Mouse (Mus musculus): ENCODE results near the gene Tpcn1. TPM values are rescaled to one million over a fixed set of nuclear protein-coding genes. Genes with fewer than 3 reads are reported as not detected.

Gene Tpcn1
- polyA plus RNA-seq, 1 experiment: 40.0 TPM

DNA sequence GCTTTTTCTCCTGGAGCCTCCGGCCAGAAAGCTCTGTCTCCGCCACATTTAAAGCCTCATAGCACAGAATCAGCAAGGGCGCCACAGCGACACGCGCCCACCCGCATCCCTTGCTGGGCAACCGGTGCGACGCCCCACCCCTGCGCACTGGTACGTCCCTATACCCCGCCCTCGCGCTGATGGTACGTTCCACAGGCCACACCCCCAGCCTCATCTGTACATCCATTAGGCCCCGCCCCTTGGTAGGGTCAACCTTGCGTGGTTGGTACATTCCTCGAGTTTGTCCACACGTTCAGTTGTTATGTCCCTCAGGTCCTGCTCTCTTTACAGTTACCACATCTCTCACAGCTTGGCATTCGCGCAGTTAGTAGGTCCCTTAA lies 24.0 kb upstream of the Tpcn1 start, which contains the start of the genes Rita1 and Ddx54:
Gene Rita1, minus strand, starts transcription at position 148 of the 380 bp plus-strand sequence.
Gene Ddx54, plus strand, starts transcription at position 298 of the 380 bp plus-strand sequence.
- peak; percentile 86 for TF ChIP-seq POLR2A (IDR thresholded peaks at IDR 0.05; ENCODE audit: extremely low read depth, insufficient read depth, low read length)
- TF ChIP-seq CTCF (IDR thresholded peaks at IDR 0.05; ENCODE audit: extremely low read depth, insufficient read depth, low read length): no peak
- Histone ChIP-seq H3K27ac (ENCODE audit: insufficient read depth, low read length) (peak within 1 kb of the TSS; percentile 95), H3K4me1 (ENCODE audit: control insufficient read depth, insufficient read depth, low read length) (peaks cover 2% of the 10 kb centered on the region; the same call in 1 of the 2 replicates), H3K4me3 (ENCODE audit: insufficient read depth, low read length) (peak within 1 kb of the TSS; percentile 46)

DNA sequence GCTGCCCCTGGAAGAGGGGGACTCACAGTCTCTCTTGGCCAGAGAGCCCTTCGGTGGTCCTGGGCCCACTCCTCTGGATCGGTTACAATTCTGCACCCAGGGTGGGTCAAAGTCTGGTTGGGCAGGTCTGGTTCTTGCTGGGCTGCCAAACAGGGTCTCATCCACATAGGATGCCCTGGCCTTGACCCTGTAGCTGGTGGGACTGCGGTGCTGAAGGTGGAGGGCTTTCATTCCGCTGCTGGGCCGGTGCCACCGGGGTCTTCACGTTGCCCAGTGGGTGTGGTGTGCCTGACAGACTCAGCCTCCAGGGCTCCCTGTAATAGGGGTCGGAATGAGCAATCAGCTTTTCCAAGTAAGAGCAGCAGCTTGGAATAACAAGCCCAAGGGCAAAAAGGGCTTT lies 22.9 kb upstream of the Tpcn1 start:
- TF ChIP-seq POLR2A (IDR thresholded peaks at IDR 0.05; ENCODE audit: extremely low read depth, insufficient read depth, low read length): no peak
- no peak for TF ChIP-seq CTCF (IDR thresholded peaks at IDR 0.05; ENCODE audit: extremely low read depth, insufficient read depth, low read length)
- Histone ChIP-seq H3K4me3 (ENCODE audit: insufficient read depth, low read length) (peak overlapping the region; percentile 46), H3K4me1 (ENCODE audit: control insufficient read depth, insufficient read depth, low read length) (peaks cover 2% of the 10 kb centered on the region; the same call in 1 of the 2 replicates), H3K27ac (ENCODE audit: insufficient read depth, low read length) (no peak overlapping the region)

GRCm38 (mm10) chr5:120610906-120611305 lies 22.4 kb upstream of the Tpcn1 start:
- TF ChIP-seq POLR2A (IDR thresholded peaks at IDR 0.05; ENCODE audit: extremely low read depth, insufficient read depth, low read length) (no peak), CTCF (IDR thresholded peaks at IDR 0.05; ENCODE audit: extremely low read depth, insufficient read depth, low read length) (no peak)
- Histone ChIP-seq H3K4me3 (ENCODE audit: insufficient read depth, low read length) (peak overlapping the region; percentile 46; the same call in 1 of the 2 replicates), H3K27ac (ENCODE audit: insufficient read depth, low read length) (no peak overlapping the region), H3K4me1 (ENCODE audit: control insufficient read depth, insufficient read depth, low read length) (peaks cover 2% of the 10 kb centered on the region; the same call in 1 of the 2 replicates)

DNA sequence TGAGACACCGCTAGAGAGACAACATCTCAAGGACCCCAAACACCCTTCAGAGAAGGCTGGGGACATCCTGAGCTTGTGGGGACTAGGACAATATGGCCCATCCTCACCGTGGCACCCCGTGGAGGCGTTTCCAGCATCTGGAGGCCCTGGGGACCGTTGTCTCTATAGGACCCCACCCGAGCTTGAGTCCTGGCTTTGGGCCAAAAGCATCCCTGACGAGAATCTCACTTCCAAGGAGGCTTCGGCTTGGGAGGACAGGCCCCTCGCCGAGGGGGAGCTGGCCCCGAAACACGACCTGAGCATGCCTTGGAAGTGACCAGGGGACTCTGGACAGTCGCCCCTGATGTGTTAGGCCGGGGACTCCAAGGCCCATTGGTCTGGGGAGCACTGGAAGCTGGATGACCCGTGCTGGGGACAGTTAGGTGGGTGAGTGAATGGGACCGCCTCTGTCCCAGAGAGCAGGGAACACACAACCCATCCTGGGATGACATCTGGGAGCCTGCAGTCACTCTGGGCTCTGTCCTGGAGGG lies 20.8 kb upstream of the Tpcn1 start:
- Histone ChIP-seq H3K4me1 (ENCODE audit: control insufficient read depth, insufficient read depth, low read length) (peaks cover 2% of the 10 kb centered on the region; the same call in 1 of the 2 replicates), H3K27ac (ENCODE audit: insufficient read depth, low read length) (no peak overlapping the region), H3K4me3 (ENCODE audit: insufficient read depth, low read length) (no peak overlapping the region)
- no peak for TF ChIP-seq POLR2A (IDR thresholded peaks at IDR 0.05; ENCODE audit: extremely low read depth, insufficient read depth, low read length)
- TF ChIP-seq CTCF (IDR thresholded peaks at IDR 0.05; ENCODE audit: extremely low read depth, insufficient read depth, low read length): no peak

DNA sequence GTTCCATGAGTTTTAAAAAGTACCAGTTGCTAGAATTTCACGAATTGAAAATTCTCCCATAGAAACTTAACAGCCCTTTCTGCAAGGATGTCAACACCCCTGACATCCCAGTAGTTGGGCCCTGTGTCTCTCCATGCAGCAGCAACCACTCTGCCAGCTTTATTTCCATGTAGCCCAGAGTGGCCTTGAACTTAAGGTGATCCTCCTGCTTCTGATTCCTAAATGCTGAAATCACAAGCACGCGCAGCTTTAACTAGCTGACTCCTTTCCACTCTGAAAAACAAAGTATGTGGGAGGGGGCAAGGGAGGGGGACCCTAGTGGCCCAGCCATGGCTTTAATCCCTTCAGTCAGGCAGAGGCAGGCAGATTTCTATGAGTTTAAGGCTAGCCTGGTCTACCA lies 18.9 kb upstream of the Tpcn1 start:
- TF ChIP-seq POLR2A (IDR thresholded peaks at IDR 0.05; ENCODE audit: extremely low read depth, insufficient read depth, low read length) (no peak), CTCF (IDR thresholded peaks at IDR 0.05; ENCODE audit: extremely low read depth, insufficient read depth, low read length) (no peak)
- H3K27ac ChIP-seq (ENCODE audit: insufficient read depth, low read length): no peak overlapping the region

DNA sequence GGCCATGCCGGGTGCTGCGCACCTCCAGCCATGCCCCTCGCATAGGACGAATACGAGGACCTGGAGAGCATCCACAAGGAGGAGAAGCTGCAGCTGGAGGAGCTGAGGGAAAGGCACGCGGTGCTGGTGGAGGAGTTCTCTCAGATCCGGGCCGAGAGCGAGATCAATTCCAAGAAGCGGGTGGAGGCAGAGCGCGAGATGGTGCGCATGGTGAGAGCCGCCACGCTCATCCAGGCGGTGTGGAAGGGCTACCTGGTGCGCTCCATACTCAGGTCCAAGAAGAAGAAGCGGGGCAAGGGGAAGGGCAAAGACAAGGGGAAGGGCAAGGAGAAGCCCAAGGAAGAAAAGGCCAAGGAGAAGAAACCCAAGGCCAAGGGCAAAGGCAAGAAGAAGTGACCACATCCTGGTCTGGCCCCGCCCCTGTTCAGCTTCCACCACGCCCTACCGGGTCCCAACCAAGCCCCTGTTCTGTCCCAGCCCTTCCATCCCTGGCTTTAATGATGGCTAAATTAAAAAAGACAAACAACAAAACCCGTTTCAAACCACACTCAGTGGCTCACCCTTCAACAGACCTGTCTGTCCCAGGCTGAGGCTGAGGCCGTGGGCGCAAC lies 18.2 kb upstream of the Tpcn1 start:
- TF ChIP-seq CTCF (IDR thresholded peaks at IDR 0.05; ENCODE audit: extremely low read depth, insufficient read depth, low read length) (no peak), POLR2A (IDR thresholded peaks at IDR 0.05; ENCODE audit: extremely low read depth, insufficient read depth, low read length) (no peak)

More for the DNA sequence above, 18.9 kb upstream of the Tpcn1 start:
- Histone ChIP-seq H3K4me1 (ENCODE audit: control insufficient read depth, insufficient read depth, low read length) (peaks cover 2% of the 10 kb centered on the region; the same call in 1 of the 2 replicates), H3K4me3 (ENCODE audit: insufficient read depth, low read length) (no peak overlapping the region)

DNA sequence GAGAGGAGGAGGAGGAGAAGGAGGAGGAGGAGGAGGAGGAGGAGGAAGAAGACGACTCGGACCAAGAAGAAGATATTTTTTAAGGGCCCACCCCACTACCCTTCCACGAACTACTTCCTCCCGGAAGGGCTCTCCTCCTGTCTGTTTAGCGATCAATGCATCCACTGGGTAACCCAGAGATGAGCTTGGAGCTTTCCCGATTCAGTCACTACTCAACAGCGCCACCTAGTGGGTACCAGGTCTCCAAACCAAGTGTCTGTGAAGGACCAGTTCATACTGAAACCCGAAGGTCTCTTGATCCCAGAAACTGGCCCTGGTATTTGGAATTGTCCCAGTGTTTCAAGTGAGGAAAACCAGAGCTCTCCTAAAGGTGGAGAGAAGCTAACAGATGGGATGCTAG lies 17.2 kb upstream of the Tpcn1 start:
- Histone ChIP-seq H3K4me1 (ENCODE audit: control insufficient read depth, insufficient read depth, low read length) (no peaks in the 10 kb centered on the region), H3K4me3 (ENCODE audit: insufficient read depth, low read length) (peak overlapping the region; percentile 34; the same call in 1 of the 2 replicates), H3K27ac (ENCODE audit: insufficient read depth, low read length) (no peak overlapping the region)
- TF ChIP-seq CTCF (IDR thresholded peaks at IDR 0.05; ENCODE audit: extremely low read depth, insufficient read depth, low read length): peak; percentile 94
- peak; percentile 54 for TF ChIP-seq POLR2A (IDR thresholded peaks at IDR 0.05; ENCODE audit: extremely low read depth, insufficient read depth, low read length)

More for the DNA sequence above, 18.2 kb upstream of the Tpcn1 start:
- no peak overlapping the region for H3K4me3 ChIP-seq (ENCODE audit: insufficient read depth, low read length)
- H3K27ac ChIP-seq (ENCODE audit: insufficient read depth, low read length): no peak overlapping the region
- peaks cover 2% of the 10 kb centered on the region; the same call in 1 of the 2 replicates for H3K4me1 ChIP-seq (ENCODE audit: control insufficient read depth, insufficient read depth, low read length)

DNA sequence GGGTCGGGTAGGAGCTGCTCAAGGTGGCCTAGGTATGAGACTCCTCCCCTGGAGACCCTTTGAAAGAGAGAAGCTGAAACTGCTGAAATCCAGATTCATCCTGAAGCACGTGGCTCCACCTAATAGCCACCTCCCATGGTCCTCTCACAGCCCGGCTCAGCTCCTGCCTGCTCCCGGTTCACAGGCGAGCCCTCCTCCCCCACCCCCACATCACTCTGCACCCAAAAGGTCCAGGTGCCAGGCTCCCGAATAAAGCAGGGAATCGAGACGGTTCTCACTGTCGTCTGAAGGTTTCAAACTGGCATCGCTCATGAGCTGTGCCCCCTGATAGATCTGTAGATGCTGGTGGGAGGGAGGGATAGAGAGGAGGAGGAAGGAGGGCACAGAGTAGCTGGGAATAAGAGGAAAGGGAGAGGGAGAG lies 16.8 kb upstream of the Tpcn1 start:
- peak overlapping the region; percentile 34 for H3K4me3 ChIP-seq (ENCODE audit: insufficient read depth, low read length)

DNA sequence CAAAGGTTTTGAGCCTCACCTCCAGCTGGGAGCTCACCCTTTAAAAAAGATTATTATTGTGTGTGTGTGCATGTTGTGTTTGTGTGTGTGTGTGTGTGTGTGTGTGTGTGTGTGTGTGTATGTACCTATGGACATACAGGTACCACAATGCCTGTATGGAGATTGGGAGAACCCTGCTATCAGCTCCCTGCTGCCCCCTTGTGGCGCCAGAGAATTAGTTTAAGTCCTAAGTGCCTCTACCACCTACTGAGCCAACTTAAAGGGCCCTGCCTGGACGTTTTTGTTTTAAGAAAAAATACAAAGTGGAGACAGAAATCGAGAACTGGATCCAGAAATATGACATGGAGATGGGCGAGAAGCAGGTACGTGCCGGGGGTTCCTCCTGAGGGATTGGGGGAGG lies 16.4 kb upstream of the Tpcn1 start:
- no peak for TF ChIP-seq POLR2A (IDR thresholded peaks at IDR 0.05; ENCODE audit: extremely low read depth, insufficient read depth, low read length)
- peak; percentile 79 for TF ChIP-seq CTCF (IDR thresholded peaks at IDR 0.05; ENCODE audit: extremely low read depth, insufficient read depth, low read length)
- no peaks in the 10 kb centered on the region for H3K4me1 ChIP-seq (ENCODE audit: control insufficient read depth, insufficient read depth, low read length)
- peak overlapping the region; percentile 34 for H3K4me3 ChIP-seq (ENCODE audit: insufficient read depth, low read length)
- H3K27ac ChIP-seq (ENCODE audit: insufficient read depth, low read length): no peak overlapping the region

More for the DNA sequence above, 16.8 kb upstream of the Tpcn1 start:
- Histone ChIP-seq H3K4me1 (ENCODE audit: control insufficient read depth, insufficient read depth, low read length) (no peaks in the 10 kb centered on the region), H3K27ac (ENCODE audit: insufficient read depth, low read length) (no peak overlapping the region)
- TF ChIP-seq CTCF (IDR thresholded peaks at IDR 0.05; ENCODE audit: extremely low read depth, insufficient read depth, low read length) (no peak), POLR2A (IDR thresholded peaks at IDR 0.05; ENCODE audit: extremely low read depth, insufficient read depth, low read length) (no peak)

GRCm38 (mm10) chr5:120603515-120603914 lies 15.0 kb upstream of the Tpcn1 start:
- H3K27ac ChIP-seq (ENCODE audit: insufficient read depth, low read length): no peak overlapping the region
- H3K4me1 ChIP-seq (ENCODE audit: control insufficient read depth, insufficient read depth, low read length): no peaks in the 10 kb centered on the region
- TF ChIP-seq POLR2A (IDR thresholded peaks at IDR 0.05; ENCODE audit: extremely low read depth, insufficient read depth, low read length) (no peak), CTCF (IDR thresholded peaks at IDR 0.05; ENCODE audit: extremely low read depth, insufficient read depth, low read length) (no peak)
- no peak overlapping the region for H3K4me3 ChIP-seq (ENCODE audit: insufficient read depth, low read length)
